Mouse (Mus musculus) kidney, embryonic 16.5 days (tissue): Measurements from ENCODE around the gene Cd55b. TPM values are rescaled to one million over a fixed set of nuclear protein-coding genes. Genes with fewer than 3 reads are reported as not detected.
"Not testable (repeated sequence)": the region's sequence is repeated elsewhere in the genome, so short reads cannot be mapped to it uniquely, and the experiment has no call there.

Source experiments
- ATAC-seq: fragments of 200-750 bp; cut with Nextera tagmentation; 2 replicates; pipeline ENCODE4 v1.8.0; 2017; ENCODE audit warnings: moderate TSS enrichment; ENCODE audit not compliant: low FRiP score, low TSS enrichment
- H3K27ac ChIP-seq: fragments of 300-500 bp; sonication (generic); 2 replicates; pipeline ENCODE4 v1.5.1; 2014; ENCODE audit warnings: low read length
- H3K27me3 ChIP-seq: fragments of 300-500 bp; sonication (generic); 2 replicates; pipeline ENCODE4 v1.6.1; 2014; ENCODE audit warnings: low read length, control low read depth, mixed read lengths; ENCODE audit not compliant: insufficient read depth
- H3K36me3 ChIP-seq: fragments of 300-500 bp; sonication (generic); 2 replicates; pipeline ENCODE4 v1.6.1; 2014; ENCODE audit warnings: low read length, control low read depth, mixed read lengths; ENCODE audit not compliant: insufficient read depth
- H3K4me1 ChIP-seq: fragments of 300-500 bp; sonication (generic); 2 replicates; pipeline ENCODE4 v1.6.1; 2014; ENCODE audit warnings: low read length, control low read depth, mixed read lengths; ENCODE audit not compliant: insufficient read depth
- H3K4me2 ChIP-seq: fragments of 300-500 bp; sonication (generic); replicated peaks from 2 replicates; pipeline ENCODE4 v1.6.1; 2014; ENCODE audit warnings: low read depth, low read length
- H3K4me3 ChIP-seq: fragments of 300-500 bp; sonication (generic); 2 replicates; pipeline ENCODE4 v1.5.1; 2014; ENCODE audit warnings: mild to moderate bottlenecking, low read length
- H3K9ac ChIP-seq: fragments of 300-500 bp; sonication (generic); replicated peaks from 2 replicates; pipeline ENCODE4 v1.6.1; 2014; ENCODE audit warnings: low read length
- H3K9me3 ChIP-seq: fragments of 300-500 bp; sonication (generic); 2 replicates; pipeline ENCODE4 v1.6.1; 2016; ENCODE audit warnings: low read length, control low read depth
- WGBS: fragments of 180-500 bp; shearing (Covaris S2); extraction: QIAGEN DNeasy Blood & Tissue Kit; methylation state at CpG from one replicate; pipeline ENCODE4 v1.1.7; 2014; 5-methylcytosine and 5-hydroxymethylcytosine counted together
- polyA plus RNA-seq: library from polyadenylated mRNA; unstranded; fragments of >200 nt; fragmentation: Nextera tagmentation; extraction: Ambion mirVana; gene quantifications from 2 replicates; pipeline ENCODE4 v1.2.1, GENCODE M21; 2015

The Cd55b gene
- polyA plus RNA-seq, 1 experiment from 2014 or later, result 0.21 TPM

DNA sequence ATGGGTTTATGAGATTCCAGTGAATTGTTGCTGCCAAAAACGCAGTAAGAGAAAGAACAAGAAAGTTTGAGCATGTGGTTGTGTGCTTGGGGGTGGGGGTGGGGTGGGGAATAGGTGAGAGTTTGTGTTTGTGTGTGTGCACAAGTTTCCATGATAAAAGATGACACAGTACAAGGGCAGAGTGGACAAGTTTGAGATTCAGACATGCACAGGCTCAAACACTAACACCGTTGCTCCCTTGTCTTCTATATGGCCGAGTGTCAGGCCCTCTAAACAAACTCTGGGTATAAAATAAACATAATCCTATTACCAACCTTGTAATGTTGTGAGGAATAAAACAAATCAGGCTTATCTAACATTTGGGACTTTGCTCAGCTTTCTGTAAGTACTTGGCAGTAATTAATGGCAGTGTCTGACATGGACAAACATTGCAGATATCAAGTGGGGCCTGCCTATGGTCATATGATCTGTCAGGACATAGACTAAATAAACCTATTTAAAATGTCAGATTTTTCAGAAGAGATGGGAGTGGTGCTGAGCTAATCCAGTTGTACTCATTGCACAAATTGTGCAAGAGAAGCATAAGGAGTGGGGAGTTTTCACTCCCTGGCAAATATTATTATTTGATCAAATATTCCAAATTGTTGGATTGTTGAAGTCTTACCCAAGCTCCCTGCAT is 4.5 kb upstream of the Cd55b start:
- not testable (repeated sequence) for H3K9ac ChIP-seq, H3K4me1 ChIP-seq, H3K27me3 ChIP-seq, H3K27ac ChIP-seq, H3K4me3 ChIP-seq, H3K9me3 ChIP-seq, H3K36me3 ChIP-seq, H3K4me2 ChIP-seq
- WGBS, result 23% methylated on average over 2 of the region's 3 CpGs
- peak; percentile 58; the same call in 1 of the 2 replicates for ATAC-seq

DNA sequence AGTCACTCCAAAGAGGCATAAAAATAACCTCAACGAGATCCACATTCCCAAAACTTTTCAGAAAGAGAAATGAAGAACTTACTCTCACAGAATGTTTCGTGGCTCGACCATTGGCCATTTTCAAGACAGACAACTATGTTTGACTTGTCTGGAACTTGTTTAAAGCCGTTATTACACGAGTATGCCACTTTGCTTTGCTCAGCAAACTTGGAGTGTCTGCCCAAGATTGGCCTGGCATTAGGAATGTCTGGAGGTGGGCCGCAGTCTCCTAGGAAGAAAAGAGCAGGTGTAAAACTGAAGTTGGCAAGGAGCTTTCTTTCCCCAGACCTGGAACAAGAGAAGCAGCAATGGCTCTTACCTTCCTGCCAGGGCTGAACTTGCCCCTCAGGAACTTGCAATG is 776 bp downstream of the Cd55b start:
- not testable (repeated sequence) for H3K9ac ChIP-seq, H3K36me3 ChIP-seq, H3K9me3 ChIP-seq, ATAC-seq, H3K4me1 ChIP-seq, H3K27ac ChIP-seq, H3K4me2 ChIP-seq, H3K27me3 ChIP-seq, H3K4me3 ChIP-seq
- WGBS, result no CpG with 5 or more reads among the region's 6 CpGs

DNA sequence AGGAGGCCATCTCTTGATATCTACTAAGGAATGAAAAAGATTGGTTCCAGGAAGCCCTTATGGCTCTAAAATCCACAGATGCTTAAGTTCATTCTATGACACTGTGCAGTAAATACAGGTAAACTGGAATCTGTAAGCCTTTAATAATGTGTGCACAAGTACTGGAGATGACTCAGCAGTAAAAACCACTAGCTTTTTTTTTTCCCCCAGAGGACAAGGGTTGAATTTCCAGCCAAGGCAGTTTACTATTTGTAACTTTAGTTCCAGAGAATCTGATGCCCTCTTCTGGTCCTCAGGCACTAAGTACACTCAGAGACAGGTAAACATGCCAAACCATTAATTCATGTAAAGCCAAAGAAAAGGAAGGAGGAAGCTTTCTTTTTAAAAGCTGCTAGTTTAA is 25.7 kb downstream of the Cd55b start:
- H3K36me3 ChIP-seq, H3K4me3 ChIP-seq, H3K9me3 ChIP-seq, H3K4me2 ChIP-seq, ATAC-seq, H3K27me3 ChIP-seq, H3K27ac ChIP-seq, H3K9ac ChIP-seq, H3K4me1 ChIP-seq: not testable (repeated sequence)

DNA sequence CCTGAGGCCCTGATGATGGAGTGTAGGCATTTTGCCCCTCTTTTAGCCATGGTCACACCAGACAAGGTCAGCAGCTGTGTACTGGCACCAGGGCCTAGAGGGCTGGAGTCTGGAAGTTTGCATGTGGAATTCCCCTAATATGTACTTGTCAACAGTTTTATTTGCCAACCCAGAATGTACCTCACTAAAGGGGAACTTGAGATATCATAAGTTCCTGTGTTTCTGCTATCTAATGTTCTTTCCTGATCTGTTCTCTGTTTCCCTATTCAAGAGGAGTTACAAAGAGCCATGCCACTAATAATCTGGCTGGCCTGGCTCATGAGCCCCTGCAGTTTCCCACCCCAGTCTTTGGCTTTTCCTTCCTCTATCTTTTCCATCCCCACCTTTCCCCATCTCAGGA is 35.5 kb downstream of the Cd55b start:
- not testable (repeated sequence) for H3K27ac ChIP-seq, H3K4me3 ChIP-seq, H3K4me1 ChIP-seq, H3K9me3 ChIP-seq, H3K36me3 ChIP-seq, H3K9ac ChIP-seq, H3K4me2 ChIP-seq, H3K27me3 ChIP-seq, ATAC-seq

DNA sequence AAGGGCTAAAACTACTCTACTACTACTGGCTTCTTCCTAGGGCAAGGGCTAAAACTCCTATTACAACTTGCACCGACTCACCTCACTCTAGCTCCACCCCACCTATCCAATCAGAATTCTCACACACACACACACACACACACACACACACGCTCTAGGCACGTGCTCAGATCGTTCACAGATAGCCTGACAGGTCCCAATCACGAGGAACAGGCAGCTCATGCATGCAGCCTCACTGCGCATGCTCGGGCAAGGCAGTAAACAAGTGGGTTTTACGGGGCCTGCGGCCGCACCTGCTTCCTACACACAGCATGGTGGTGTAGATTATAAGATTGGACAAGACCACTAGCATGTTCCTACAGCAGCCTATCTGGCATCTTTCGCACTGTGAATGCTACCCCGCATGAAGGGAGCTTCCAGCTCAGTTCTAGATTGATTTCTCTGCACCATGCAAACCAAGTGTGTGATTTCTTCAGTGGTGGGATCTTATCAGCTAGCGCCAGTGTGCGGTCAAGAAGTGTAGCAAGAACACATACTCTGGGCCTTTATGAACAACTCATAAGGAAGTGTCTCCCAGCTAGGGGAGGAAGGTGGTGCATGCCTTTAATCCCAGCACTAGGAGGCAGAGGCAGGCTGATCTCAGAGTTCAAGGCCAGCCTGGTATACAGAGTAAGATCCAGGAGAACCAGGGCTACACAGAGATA is 44.9 kb downstream of the Cd55b start:
- no peaks in the 10 kb centered on the region for H3K4me1 ChIP-seq
- no peak overlapping the region for H3K4me2 ChIP-seq
- no peak overlapping the region for H3K27ac ChIP-seq
- ATAC-seq, result no peak
- 88% methylated on average over 14 of the region's 14 CpGs for WGBS
- H3K9ac ChIP-seq, result no peak overlapping the region
- H3K4me3 ChIP-seq, result no peak overlapping the region
- no peaks in the 10 kb centered on the region for H3K27me3 ChIP-seq
- no peaks in the 10 kb centered on the region for H3K36me3 ChIP-seq
- H3K9me3 ChIP-seq, result no peaks in the 10 kb centered on the region; the same call in 1 of the 2 replicates

DNA sequence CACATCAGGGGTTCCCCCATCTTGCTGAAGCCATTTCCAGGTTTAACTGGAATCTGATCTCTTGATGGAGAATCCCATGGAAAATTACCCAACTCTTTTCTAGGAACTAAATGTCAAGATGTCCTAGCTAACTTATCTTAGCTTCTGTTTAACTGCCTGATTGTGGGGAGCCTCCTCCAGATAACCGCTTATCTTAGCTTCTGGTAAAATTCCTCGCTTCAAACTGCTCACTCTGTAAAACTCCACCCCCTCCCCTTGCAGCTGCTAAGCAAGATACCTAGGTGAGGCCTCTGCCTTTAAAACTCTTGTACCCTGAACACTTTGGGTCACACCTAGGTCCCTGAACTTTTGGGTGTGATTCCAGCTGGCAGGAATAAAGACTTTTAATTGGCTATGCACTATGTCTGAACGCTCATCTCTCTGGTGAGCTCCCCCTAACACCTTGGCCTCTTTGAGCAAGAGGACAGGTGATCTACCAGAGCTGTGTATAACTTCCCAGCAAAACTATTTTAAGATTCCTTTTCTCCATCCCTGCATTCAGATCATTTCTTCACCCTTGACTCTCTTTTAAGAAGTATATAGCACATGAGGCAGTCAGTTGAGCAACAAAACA is 48.5 kb downstream of the Cd55b start:
- H3K4me1 ChIP-seq, result no peaks in the 10 kb centered on the region
- no peak overlapping the region for H3K4me3 ChIP-seq
- no peaks in the 10 kb centered on the region for H3K9me3 ChIP-seq
- H3K4me2 ChIP-seq, result no peak overlapping the region
- 69% methylated on average over 3 of the region's 3 CpGs for WGBS
- no peaks in the 10 kb centered on the region for H3K36me3 ChIP-seq
- H3K27ac ChIP-seq, result no peak overlapping the region
- ATAC-seq, result no peak
- no peaks in the 10 kb centered on the region for H3K27me3 ChIP-seq
- no peak overlapping the region for H3K9ac ChIP-seq

DNA sequence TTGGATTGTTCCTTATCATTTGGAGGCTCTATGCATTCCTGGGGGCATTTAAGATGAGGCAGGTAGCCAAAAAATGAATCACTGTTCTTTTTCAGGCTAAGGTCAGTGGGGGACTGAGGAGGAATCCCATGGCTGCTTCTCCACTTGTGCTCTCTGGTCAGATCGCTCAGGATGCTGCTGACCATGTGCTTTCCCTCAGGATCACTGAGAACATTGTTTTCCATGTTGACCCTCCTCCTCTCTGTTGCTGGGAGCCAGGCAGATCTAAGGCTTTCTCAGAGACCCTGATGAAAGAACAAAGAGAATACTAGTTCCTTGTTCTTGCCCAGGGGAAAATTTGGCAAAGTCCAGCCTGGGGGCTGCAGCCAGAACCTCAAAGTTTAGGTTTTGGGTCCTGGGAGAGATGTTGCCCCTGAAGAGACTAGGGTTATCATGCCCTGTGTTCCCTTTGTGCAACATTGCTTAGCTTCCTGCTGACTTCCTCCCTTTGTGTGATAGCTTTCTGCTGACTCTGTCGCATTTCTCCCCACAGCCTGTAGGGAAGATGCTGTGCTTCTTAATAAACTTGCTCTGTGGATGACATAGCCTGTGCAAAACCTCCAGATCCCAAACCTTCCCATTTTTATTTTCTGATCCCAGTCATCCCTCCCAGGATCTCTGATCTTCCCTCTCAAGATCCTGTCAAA is 49.3 kb downstream of the Cd55b start:
- H3K4me1 ChIP-seq, result no peaks in the 10 kb centered on the region
- WGBS, result 38% methylated on average over 2 of the region's 2 CpGs

DNA sequence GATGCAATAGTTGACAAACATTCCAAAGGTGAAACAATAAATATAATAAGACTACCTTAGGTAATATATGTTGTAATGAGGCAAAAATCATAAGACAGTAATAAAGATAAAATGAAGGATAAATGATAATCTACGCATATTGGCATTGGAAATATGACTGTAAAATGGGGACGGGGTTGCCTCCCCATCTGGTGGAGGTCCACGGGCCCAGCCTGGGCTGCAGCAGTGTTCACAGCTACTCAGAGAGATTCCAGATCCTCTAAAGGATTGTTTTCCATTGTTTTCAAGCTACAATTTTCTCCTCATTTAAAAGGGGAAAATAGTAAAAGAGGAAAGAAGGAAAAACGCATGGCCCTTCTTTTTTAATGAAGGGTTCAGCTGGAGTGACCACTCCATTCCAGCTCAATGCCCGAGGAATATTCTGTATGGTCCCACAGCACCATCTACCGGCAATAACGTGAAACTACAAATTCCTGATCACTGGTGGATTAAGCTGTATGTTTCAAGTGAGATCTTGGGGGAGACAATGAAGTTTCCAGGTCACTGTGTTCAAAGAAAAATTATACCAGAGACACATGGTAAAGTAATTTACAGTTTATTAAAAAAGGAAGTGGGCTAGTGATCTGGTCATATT is 50.8 kb downstream of the Cd55b start:
- Histone ChIP-seq H3K4me1 (no peaks in the 10 kb centered on the region), H3K9ac (no peak overlapping the region), H3K9me3 (no peaks in the 10 kb centered on the region), H3K27ac (no peak overlapping the region), H3K4me2 (no peak overlapping the region), H3K27me3 (no peaks in the 10 kb centered on the region), H3K36me3 (no peaks in the 10 kb centered on the region), H3K4me3 (no peak overlapping the region)
- peak; percentile 67; the same call in 1 of the 2 replicates for ATAC-seq
- 40% methylated on average over 7 of the region's 7 CpGs for WGBS

More for the DNA sequence above, 49.3 kb downstream of the Cd55b start:
- Histone ChIP-seq H3K36me3 (no peaks in the 10 kb centered on the region), H3K9ac (no peak overlapping the region), H3K27ac (no peak overlapping the region), H3K4me2 (no peak overlapping the region), H3K4me3 (no peak overlapping the region), H3K27me3 (no peaks in the 10 kb centered on the region), H3K9me3 (no peaks in the 10 kb centered on the region)
- ATAC-seq, result no peak

DNA sequence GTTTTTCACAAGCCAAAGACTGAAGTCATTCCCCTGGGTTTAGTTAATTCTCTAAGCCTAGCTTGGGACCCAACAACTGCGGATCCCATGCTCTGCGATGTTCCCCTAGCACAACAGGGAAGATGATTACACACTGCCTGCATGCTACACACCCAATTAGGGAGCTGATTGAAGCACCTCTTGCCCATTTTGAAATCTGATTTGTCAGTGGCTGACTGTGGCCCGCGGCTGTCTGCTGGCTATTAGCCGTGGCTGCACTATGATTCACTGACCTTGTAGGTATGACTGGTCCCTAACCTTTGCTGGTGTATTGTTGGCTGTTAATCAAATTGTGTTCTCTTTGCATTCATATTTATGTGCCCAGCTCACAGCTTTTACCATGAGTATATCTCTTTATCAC is 51.5 kb downstream of the Cd55b start:
- Histone ChIP-seq H3K27ac (no peak overlapping the region), H3K4me1 (no peaks in the 10 kb centered on the region), H3K9ac (no peak overlapping the region), H3K27me3 (no peaks in the 10 kb centered on the region), H3K9me3 (no peaks in the 10 kb centered on the region), H3K4me2 (no peak overlapping the region), H3K36me3 (no peaks in the 10 kb centered on the region), H3K4me3 (no peak overlapping the region)
- 88% methylated on average over 5 of the region's 5 CpGs for WGBS
- no peak for ATAC-seq
